Mouse (Mus musculus) CH12.LX (cell line): ENCODE measurements around the gene Txndc17. TPM values are rescaled to one million over a fixed set of nuclear protein-coding genes. Genes with fewer than 3 reads are reported as not detected.

ENCODE experiments used
- DNase-seq: peaks from one replicate; pipeline ENCODE4 v3.0.0-alpha.2; 2013; ENCODE audit errors: extremely low read depth
- H3K27ac ChIP-seq: 2 replicates; pipeline ENCODE4 v1.5.1; 2012; ENCODE audit warnings: low read depth, mild to moderate bottlenecking, control low read depth, moderate library complexity; ENCODE audit not compliant: insufficient read depth
- H3K27me3 ChIP-seq: replicated peaks from 2 replicates; pipeline ENCODE3; 2012; ENCODE audit warnings: inconsistent platforms
- H3K36me3 ChIP-seq, 2 experiments: replicated peaks in 1 of 2; 2 replicates each; pipeline versions ENCODE3 to v1.6.1; 2012; ENCODE audit warnings: inconsistent platforms in 1 of 2, low read length in 1 of 2, mild to moderate bottlenecking in 1 of 2, mixed read lengths in 1 of 2, moderate library complexity in 1 of 2; ENCODE audit not compliant: control insufficient read depth in 1 of 2, insufficient read depth in 1 of 2
- H3K4me1 ChIP-seq, 2 experiments: 2 replicates each; pipeline ENCODE4 v1.6.1; 2012; ENCODE audit warnings: inconsistent platforms in 1 of 2, moderate library complexity in 1 of 2; ENCODE audit not compliant: insufficient read depth in 2 of 2, control insufficient read depth in 1 of 2
- H3K4me2 ChIP-seq: 2 replicates; pipeline ENCODE4 v1.6.1; 2012; ENCODE audit warnings: low read depth, mild to moderate bottlenecking, control low read depth; ENCODE audit not compliant: poor library complexity, insufficient read depth, severe bottlenecking
- H3K4me3 ChIP-seq, 3 experiments: fragments of 150-350 bp in 1 of 3; sonication (generic) in 1 of 3; replicated peaks in 1 of 3; 2 replicates each; pipeline versions ENCODE3 to v1.5.1; 2011 to 2012; ENCODE audit warnings: low read depth in 2 of 3, low read length in 2 of 3, mild to moderate bottlenecking in 2 of 3, moderate library complexity in 2 of 3, control low read depth in 1 of 3, improper control_type of control experiment in 1 of 3, inconsistent platforms in 1 of 3, mixed read lengths in 1 of 3; ENCODE audit not compliant: poor library complexity in 1 of 3
- H3K79me2 ChIP-seq: replicated peaks from 2 replicates; pipeline ENCODE4 v1.6.1; 2012; ENCODE audit warnings: mild to moderate bottlenecking, moderate library complexity; ENCODE audit not compliant: control insufficient read depth, poor library complexity, insufficient read depth, severe bottlenecking; ENCODE audit errors: extremely low read depth
- H3K9ac ChIP-seq: 2 replicates; pipeline ENCODE4 v1.6.1; 2012; ENCODE audit warnings: low read depth, mild to moderate bottlenecking, control low read depth, moderate library complexity; ENCODE audit not compliant: insufficient read depth
- H3K9me3 ChIP-seq: replicated peaks from 2 replicates; pipeline ENCODE3; 2012; ENCODE audit warnings: low read length, inconsistent platforms, mixed read lengths
- BHLHE40 ChIP-seq: IDR thresholded peaks from 2 replicates; pipeline ENCODE4 v1.6.1; 2011; ENCODE audit warnings: mild to moderate bottlenecking, low read depth, low read length, improper control_type of control experiment
- CHD1 ChIP-seq: IDR thresholded peaks from 2 replicates; pipeline ENCODE4 v1.6.1; 2012; ENCODE audit warnings: low read depth, low read length, improper control_type of control experiment, inconsistent platforms
- E2F4 ChIP-seq: IDR thresholded peaks from 2 replicates; pipeline ENCODE4 v1.6.1; 2011; ENCODE audit warnings: low read depth, low read length, improper control_type of control experiment; ENCODE audit not compliant: insufficient replicate concordance
- ELF1 ChIP-seq: IDR thresholded peaks from 2 replicates; pipeline ENCODE4 v1.6.1; 2014; ENCODE audit warnings: low read depth, mild to moderate bottlenecking, inconsistent platforms, low read length, improper control_type of control experiment
- EP300 ChIP-seq: IDR thresholded peaks from 2 replicates; pipeline ENCODE4 v1.6.1; 2011; ENCODE audit warnings: low read length, improper control_type of control experiment
- ETS1 ChIP-seq: conservative IDR thresholded peaks from 2 replicates; pipeline ENCODE4 v1.6.1; 2012; ENCODE audit warnings: low read depth, mild to moderate bottlenecking, inconsistent platforms, low read length, improper control_type of control experiment, moderate library complexity
- HCFC1 ChIP-seq: IDR thresholded peaks from 2 replicates; pipeline ENCODE4 v1.6.1; 2012; ENCODE audit warnings: low read depth, mild to moderate bottlenecking, inconsistent platforms, low read length, improper control_type of control experiment
- IRF4 ChIP-seq: IDR thresholded peaks from 2 replicates; pipeline ENCODE4 v1.6.1; 2014; ENCODE audit warnings: low read depth, mild to moderate bottlenecking, inconsistent platforms, low read length, improper control_type of control experiment
- JUN ChIP-seq: IDR thresholded peaks from 2 replicates; pipeline ENCODE4 v1.6.1; 2011; ENCODE audit warnings: low read depth, mild to moderate bottlenecking, low read length, improper control_type of control experiment, moderate library complexity; ENCODE audit not compliant: insufficient read depth
- MAFK ChIP-seq: IDR thresholded peaks from 2 replicates; pipeline ENCODE4 v1.6.1; 2011; ENCODE audit warnings: low read length, improper control_type of control experiment; ENCODE audit not compliant: insufficient replicate concordance
- MAX ChIP-seq: IDR thresholded peaks from 2 replicates; pipeline ENCODE4 v1.6.1; 2011; ENCODE audit warnings: low read length, improper control_type of control experiment
- MYC ChIP-seq: IDR thresholded peaks from 2 replicates; pipeline ENCODE4 v1.6.1; 2011; ENCODE audit warnings: low read depth, mild to moderate bottlenecking, improper control_type of control experiment, low read length
- NELFE ChIP-seq: IDR thresholded peaks from 2 replicates; pipeline ENCODE4 v1.6.1; 2011; ENCODE audit warnings: low read depth, low read length, improper control_type of control experiment
- NRF1 ChIP-seq: IDR thresholded peaks from 2 replicates; pipeline ENCODE4 v1.6.1; 2014; ENCODE audit warnings: low read depth, mild to moderate bottlenecking, inconsistent platforms, low read length, improper control_type of control experiment, moderate library complexity
- POLR2A ChIP-seq: IDR thresholded peaks from 2 replicates; pipeline ENCODE4 v1.6.1; 2011; ENCODE audit warnings: low read depth, mild to moderate bottlenecking, improper control_type of control experiment, low read length
- POLR2AphosphoS2 ChIP-seq: IDR thresholded peaks from 2 replicates; pipeline ENCODE4 v1.6.1; 2011; ENCODE audit warnings: low read depth, low read length, improper control_type of control experiment
- RAD21 ChIP-seq: IDR thresholded peaks from 2 replicates; pipeline ENCODE4 v1.6.1; 2011; ENCODE audit warnings: low read depth, mild to moderate bottlenecking, low read length, improper control_type of control experiment, moderate library complexity
- SMC3 ChIP-seq: IDR thresholded peaks from 2 replicates; pipeline ENCODE4 v1.6.1; 2011; ENCODE audit warnings: low read depth, low read length, improper control_type of control experiment
- TCF12 ChIP-seq: IDR thresholded peaks from 2 replicates; pipeline ENCODE4 v1.6.1; 2014; ENCODE audit warnings: low read depth, mild to moderate bottlenecking, inconsistent platforms, low read length, improper control_type of control experiment
- UBTF ChIP-seq: IDR thresholded peaks from 2 replicates; pipeline ENCODE4 v1.6.1; 2012; ENCODE audit warnings: low read depth, mild to moderate bottlenecking, inconsistent platforms, low read length, improper control_type of control experiment, moderate library complexity
- USF1 ChIP-seq: IDR thresholded peaks from 2 replicates; pipeline ENCODE4 v1.6.1; 2014; ENCODE audit warnings: low read depth, mild to moderate bottlenecking, inconsistent platforms, low read length, improper control_type of control experiment
- USF2 ChIP-seq: conservative IDR thresholded peaks from 2 replicates; pipeline ENCODE4 v1.6.1; 2011; ENCODE audit warnings: low read depth, low read length, improper control_type of control experiment
- ZMIZ1 ChIP-seq: IDR thresholded peaks from 2 replicates; pipeline ENCODE4 v1.6.1; 2012; ENCODE audit warnings: low read depth, mild to moderate bottlenecking, inconsistent platforms, low read length, improper control_type of control experiment
- ZNF384 ChIP-seq: IDR thresholded peaks from 2 replicates; pipeline ENCODE4 v1.6.1; 2012; ENCODE audit warnings: low read depth, low read length, improper control_type of control experiment, inconsistent platforms
- dilution Hi-C: fragments of 300-500 bp; cut with MboI; formaldehyde crosslinking; loops from 2 replicates; pipeline ENCODE4 v1.14.3; 2020; ENCODE audit warnings: low sequenced_read_pairs; ENCODE audit not compliant: extremely low pct_unique_long_range_greater_than_20kb, extremely low pct_ligation_motif_present
- in situ Hi-C: fragments of 300-500 bp; cut with MboI; formaldehyde crosslinking; loops from 3 replicates; pipeline ENCODE4 v1.14.3; 2019; ENCODE audit warnings: low sequenced_read_pairs, low pct_ligation_motif_present, low pct_unique_long_range_greater_than_20kb, mixed read lengths
- polyA plus RNA-seq: library from polyadenylated mRNA; unstranded; fragments of >175 nt; gene quantifications from 2 replicates; pipeline ENCODE4 v1.2.1, GENCODE M21; 2012; ENCODE audit warnings: low read depth; ENCODE audit not compliant: insufficient read length
- total RNA-seq, 2 experiments: library from RNA; depleted of rRNA; stranded (reverse); fragments of 300-350 nt in 1 of 2; fragments of >200 nt in 1 of 2; gene quantifications; 2 replicates each; pipeline ENCODE4 v1.2.3; 2012 to 2014

Gene Txndc17
- total and polyA plus RNA-seq, 3 experiments = 126 to 182 (median 177) TPM

- TF ChIP-seq MAX (peak; percentile 32; the same call in 1 of the 2 replicates), ZMIZ1 (0 out of 2 replicates have a peak, but pooled peaks have one; percentile 32), USF2 (no peak), CHD1 (peak; percentile 75; the same call in 1 of the 2 replicates), BHLHE40 (peak; percentile 25; the same call in 1 of the 2 replicates), UBTF (peak; percentile 74), NELFE (peak; percentile 2; the same call in 1 of the 2 replicates), ETS1 (no peak)
- H3K9ac ChIP-seq = peak within 1 kb of the TSS; percentile 92
- dilution Hi-C loops (no loop called here), in situ Hi-C loops (loop anchor here (5.0 to 25.0 kb wide), 2 partner anchors 139 to 331 kb away; no protein-coding TSS in a partner anchor)
- no peaks in the 10 kb centered on the region for H3K9me3 ChIP-seq
- H3K36me3 ChIP-seq = peaks cover 14 to 48% of the 10 kb centered on the region in 2 experiments
- peaks cover 7% of the 10 kb centered on the region for H3K79me2 ChIP-seq
- H3K4me2 ChIP-seq = peak within 1 kb of the TSS; percentile 98
- peaks cover 11 to 42% of the 10 kb centered on the region in 2 experiments for H3K4me1 ChIP-seq
- peak; percentile 29 for DNase-seq
- H3K27me3 ChIP-seq = no peaks in the 10 kb centered on the region
- peak within 1 kb of the TSS; percentile 66 to 94 (median 78) for H3K4me3 ChIP-seq
- H3K27ac ChIP-seq = no peak within 1 kb of the TSS
Observed at GRCm38 (mm10) chr11:72206341-72207203, 775 bp upstream of the Txndc17 start, which contains the start of gene Gm43951. Gene Gm43951 (minus strand): TSS chr11:72206840.

- Histone ChIP-seq H3K36me3 (peaks cover 18 to 52% of the 10 kb centered on the region in 2 experiments), H3K4me3 (peak overlapping the region; percentile 66 to 94 (median 78)), H3K79me2 (peaks cover 7% of the 10 kb centered on the region), H3K4me1 (peaks cover 11 to 42% of the 10 kb centered on the region in 2 experiments), H3K9ac (peak overlapping the region; percentile 92), H3K27ac (no peak overlapping the region), H3K4me2 (peak overlapping the region; percentile 98), H3K9me3 (no peaks in the 10 kb centered on the region), H3K27me3 (no peaks in the 10 kb centered on the region)
- DNase-seq = peak; percentile 17
- in situ Hi-C loops (loop anchor here (5.0 to 25.0 kb wide), 2 partner anchors 141 to 329 kb away; no protein-coding TSS in a partner anchor), dilution Hi-C loops (no loop called here)
- TF ChIP-seq MYC (peak; percentile 38; the same call in 1 of the 2 replicates), SMC3 (no peak), RAD21 (no peak), USF1 (no peak), HCFC1 (no peak), JUN (no peak), NRF1 (no peak), TCF12 (no peak), POLR2A (no peak), IRF4 (peak; percentile 46; the same call in 1 of the 2 replicates), ELF1 (no peak), E2F4 (no peak), UBTF (peak; percentile 29; the same call in 1 of the 2 replicates), POLR2AphosphoS2 (no peak; the same call in 1 of the 2 replicates), MAFK (no peak), EP300 (peak; percentile 35; the same call in 1 of the 2 replicates), ZNF384 (peak; percentile 41; the same call in 1 of the 2 replicates)
Observed at GRCm38 (mm10) chr11:72207834-72208377, 559 bp downstream of the Txndc17 start.
